Mouse (Mus musculus): ENCODE results near the gene Nrip3. TPM values are rescaled to one million over a fixed set of nuclear protein-coding genes. Genes with fewer than 3 reads are reported as not detected.

Gene Nrip3
- polyA plus RNA-seq, 1 experiment, result 2.0 TPM

DNA sequence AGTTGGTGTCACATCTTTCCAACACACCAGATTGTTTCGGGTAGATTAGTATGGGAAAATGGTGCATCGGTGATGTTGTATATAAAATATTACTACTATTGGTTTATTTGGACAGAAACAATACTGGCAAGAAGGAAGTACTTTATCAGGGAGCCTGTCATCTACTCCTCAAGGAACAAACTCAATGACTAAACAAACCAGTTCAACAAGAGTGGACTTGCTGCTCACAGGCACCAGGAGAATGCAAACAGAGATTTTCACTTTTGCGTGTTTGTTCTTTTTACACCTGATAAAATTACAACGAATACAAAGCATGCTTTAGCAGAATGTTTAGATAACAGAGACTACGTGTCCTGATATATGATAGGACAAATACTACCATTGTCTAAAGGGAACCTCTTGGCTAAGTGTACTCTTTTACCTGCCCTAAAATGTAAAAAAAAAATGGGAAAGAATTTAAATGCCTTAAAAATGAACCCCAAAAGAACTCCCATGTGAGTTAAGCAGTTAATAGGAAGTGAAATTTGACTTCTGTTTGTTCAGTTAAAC, 41.9 kb downstream of the Nrip3 start:
- TF ChIP-seq POLR2A (IDR thresholded peaks at IDR 0.05; ENCODE audit: borderline replicate concordance, control insufficient read depth, low read depth, low read length) (no peak), CTCF (IDR thresholded peaks at IDR 0.05; ENCODE audit: control insufficient read depth, insufficient read depth, low read length) (no peak)
- WGBS, result 82% methylated on average over 5 of the region's 5 CpGs
- H3K4me1 ChIP-seq (ENCODE audit: control insufficient read depth, insufficient read depth, low read length), result no peaks in the 10 kb centered on the region
- no peak overlapping the region for H3K4me3 ChIP-seq (replicated peaks; ENCODE audit: control insufficient read depth, low read depth, low read length)
- H3K27ac ChIP-seq (ENCODE audit: control insufficient read depth, insufficient read depth, low read depth, low read length, poor library complexity), result no peak overlapping the region

DNA sequence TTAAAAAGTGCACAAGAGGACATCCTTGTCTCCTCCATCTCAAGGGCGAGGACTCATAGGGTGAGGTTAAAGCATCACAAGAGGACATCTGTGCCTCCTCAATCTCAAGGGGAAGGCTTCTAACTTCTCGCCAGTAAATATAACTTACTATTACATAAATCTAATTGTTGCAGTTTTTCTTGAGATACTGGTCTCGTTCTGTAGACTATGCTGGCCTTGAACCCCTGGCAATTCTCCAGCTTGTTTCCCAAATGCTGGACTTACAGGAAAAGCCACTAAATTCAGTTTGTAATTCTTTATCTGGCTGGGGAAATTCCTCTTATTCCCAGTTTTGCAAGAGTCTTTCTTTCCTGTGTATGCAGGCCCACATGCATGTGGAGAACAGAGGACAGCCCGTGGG, 47.0 kb downstream of the Nrip3 start:
- WGBS, result 80% methylated on average over 4 of the region's 4 CpGs
- no peak overlapping the region for H3K4me3 ChIP-seq (replicated peaks; ENCODE audit: control insufficient read depth, low read depth, low read length)
- no peak overlapping the region for H3K27ac ChIP-seq (ENCODE audit: control insufficient read depth, insufficient read depth, low read depth, low read length, poor library complexity)
- TF ChIP-seq POLR2A (IDR thresholded peaks at IDR 0.05; ENCODE audit: borderline replicate concordance, control insufficient read depth, low read depth, low read length) (no peak), CTCF (IDR thresholded peaks at IDR 0.05; ENCODE audit: control insufficient read depth, insufficient read depth, low read length) (no peak)
- H3K4me1 ChIP-seq (ENCODE audit: control insufficient read depth, insufficient read depth, low read length), result no peaks in the 10 kb centered on the region

DNA sequence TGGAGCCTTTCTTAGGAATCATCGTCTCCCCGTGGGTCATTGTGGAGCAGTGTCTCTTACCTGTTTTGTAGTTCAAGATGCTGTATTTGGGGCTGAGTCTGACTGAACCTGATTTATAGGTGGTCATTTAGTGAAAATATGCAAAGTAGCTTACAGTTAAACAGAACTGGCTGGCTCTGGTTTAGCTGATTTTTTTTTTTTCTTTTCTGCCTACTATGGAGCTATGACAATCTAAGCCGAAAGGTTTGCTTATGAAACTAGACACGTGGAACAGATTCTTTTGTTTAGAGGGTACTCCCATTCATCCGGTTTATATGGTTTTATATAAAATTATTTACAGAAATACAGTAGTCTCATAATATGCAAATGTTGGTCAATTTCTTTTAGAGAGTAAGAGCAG, 50.2 kb downstream of the Nrip3 start, which contains the start of gene Ascl3:
TSS of gene Ascl3 (minus strand) at position 101 of the 400 bp plus-strand sequence.
- Histone ChIP-seq H3K4me3 (replicated peaks; ENCODE audit: control insufficient read depth, low read depth, low read length) (no peak within 1 kb of the TSS), H3K27ac (ENCODE audit: control insufficient read depth, insufficient read depth, low read depth, low read length, poor library complexity) (no peak within 1 kb of the TSS), H3K4me1 (ENCODE audit: control insufficient read depth, insufficient read depth, low read length) (no peaks in the 10 kb centered on the region)
- TF ChIP-seq POLR2A (IDR thresholded peaks at IDR 0.05; ENCODE audit: borderline replicate concordance, control insufficient read depth, low read depth, low read length) (no peak), CTCF (IDR thresholded peaks at IDR 0.05; ENCODE audit: control insufficient read depth, insufficient read depth, low read length) (no peak)
- 83% methylated on average over 5 of the region's 5 CpGs for WGBS

DNA sequence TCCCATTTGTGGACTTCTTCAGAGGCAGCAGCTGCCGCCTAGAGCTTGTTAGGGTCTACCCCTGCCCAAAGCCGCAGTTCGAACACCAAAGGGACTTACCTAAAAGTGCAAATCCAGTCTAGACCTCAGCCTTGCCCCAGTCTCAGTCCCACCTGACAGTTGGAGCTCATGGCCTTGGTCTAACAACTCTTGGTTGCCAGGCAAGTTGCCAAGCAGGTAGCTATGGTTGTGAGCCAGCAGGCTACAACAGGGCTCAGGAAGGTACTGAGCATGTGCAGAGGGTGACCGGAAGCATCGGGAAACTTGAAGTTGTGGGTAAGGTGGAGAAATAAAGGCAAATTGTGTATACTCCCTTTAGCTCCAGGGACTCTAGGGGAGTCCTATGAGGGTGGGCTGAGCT, 58.1 kb downstream of the Nrip3 start, which contains the start of gene BC051019:
TSS of gene BC051019 (minus strand) at position 154 of the 400 bp plus-strand sequence.
- 89% methylated on average over 5 of the region's 5 CpGs for WGBS
- no peak within 1 kb of the TSS for H3K27ac ChIP-seq (ENCODE audit: control insufficient read depth, insufficient read depth, low read depth, low read length, poor library complexity)
- no peak within 1 kb of the TSS for H3K4me3 ChIP-seq (replicated peaks; ENCODE audit: control insufficient read depth, low read depth, low read length)
- H3K4me1 ChIP-seq (ENCODE audit: control insufficient read depth, insufficient read depth, low read length), result no peaks in the 10 kb centered on the region
- no peak for TF ChIP-seq CTCF (IDR thresholded peaks at IDR 0.05; ENCODE audit: control insufficient read depth, insufficient read depth, low read length)
- no peak for TF ChIP-seq POLR2A (IDR thresholded peaks at IDR 0.05; ENCODE audit: borderline replicate concordance, control insufficient read depth, low read depth, low read length)

DNA sequence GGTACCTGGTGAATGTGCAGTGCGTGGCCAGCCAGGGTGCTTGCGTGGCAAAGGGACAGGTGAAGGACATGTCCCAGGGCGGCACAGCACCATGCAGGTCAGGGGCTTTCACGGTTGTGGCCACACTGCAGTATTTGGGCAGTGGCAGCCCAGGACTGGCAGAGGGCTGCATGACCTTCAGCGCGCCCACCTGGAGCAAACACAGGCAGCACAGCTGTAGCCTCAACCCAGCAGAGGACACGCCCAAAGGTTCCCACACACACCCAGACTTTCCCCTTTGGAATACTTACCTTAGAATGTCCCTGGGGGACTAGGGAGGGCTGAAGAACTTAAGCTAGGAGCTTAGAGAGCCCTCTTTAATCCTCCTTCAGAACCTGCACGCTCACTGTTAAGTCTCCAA, 58.7 kb downstream of the Nrip3 start:
- Histone ChIP-seq H3K4me1 (ENCODE audit: control insufficient read depth, insufficient read depth, low read length) (no peaks in the 10 kb centered on the region), H3K27ac (ENCODE audit: control insufficient read depth, insufficient read depth, low read depth, low read length, poor library complexity) (no peak overlapping the region), H3K4me3 (replicated peaks; ENCODE audit: control insufficient read depth, low read depth, low read length) (no peak overlapping the region)
- no peak for TF ChIP-seq POLR2A (IDR thresholded peaks at IDR 0.05; ENCODE audit: borderline replicate concordance, control insufficient read depth, low read depth, low read length)
- no peak for TF ChIP-seq CTCF (IDR thresholded peaks at IDR 0.05; ENCODE audit: control insufficient read depth, insufficient read depth, low read length)
- 92% methylated on average over 8 of the region's 8 CpGs for WGBS

DNA sequence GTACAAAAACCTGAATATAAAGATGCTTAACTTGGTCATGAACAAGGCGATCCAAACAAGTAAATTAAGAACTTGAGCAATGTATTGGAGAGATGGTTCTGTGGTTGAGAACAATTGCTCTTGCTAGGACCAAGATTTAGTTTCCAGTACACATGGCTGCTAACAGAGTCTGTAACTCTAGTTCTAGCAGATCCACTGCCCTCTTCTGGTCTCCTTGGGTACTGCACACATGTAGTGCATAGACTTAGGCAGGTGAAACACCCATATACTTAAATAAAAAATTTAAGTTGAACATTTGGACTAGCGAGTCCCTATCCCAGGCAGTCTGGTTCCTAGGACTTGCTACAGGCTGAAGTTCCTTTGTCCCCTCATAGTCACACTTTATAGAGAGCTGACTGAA, 59.2 kb downstream of the Nrip3 start:
- H3K4me3 ChIP-seq (replicated peaks; ENCODE audit: control insufficient read depth, low read depth, low read length), result no peak overlapping the region
- no peak overlapping the region for H3K27ac ChIP-seq (ENCODE audit: control insufficient read depth, insufficient read depth, low read depth, low read length, poor library complexity)
- TF ChIP-seq POLR2A (IDR thresholded peaks at IDR 0.05; ENCODE audit: borderline replicate concordance, control insufficient read depth, low read depth, low read length) (no peak), CTCF (IDR thresholded peaks at IDR 0.05; ENCODE audit: control insufficient read depth, insufficient read depth, low read length) (no peak)
- H3K4me1 ChIP-seq (ENCODE audit: control insufficient read depth, insufficient read depth, low read length), result no peaks in the 10 kb centered on the region
- WGBS, result 86% methylated on average over 2 of the region's 2 CpGs

DNA sequence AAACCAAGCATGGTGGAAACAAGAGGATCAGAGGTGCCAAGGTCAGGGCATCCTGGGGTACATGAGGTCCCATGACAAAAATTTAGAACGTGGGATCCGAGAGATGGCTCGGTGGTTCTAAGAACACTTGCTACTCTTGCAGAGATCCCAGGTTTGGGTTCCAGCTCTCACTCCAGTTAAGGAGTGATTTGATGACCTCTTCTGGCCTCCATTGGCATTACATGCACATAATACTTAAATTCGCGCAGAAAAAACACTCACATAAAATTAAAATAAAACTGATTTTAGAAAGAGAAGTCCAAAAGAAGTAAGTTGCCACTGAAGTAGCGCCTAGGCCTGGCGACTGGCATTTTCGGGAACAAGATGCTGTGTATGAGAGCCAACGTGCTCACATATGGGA, 62.5 kb downstream of the Nrip3 start:
- no peak overlapping the region for H3K4me3 ChIP-seq (replicated peaks; ENCODE audit: control insufficient read depth, low read depth, low read length)
- TF ChIP-seq CTCF (IDR thresholded peaks at IDR 0.05; ENCODE audit: control insufficient read depth, insufficient read depth, low read length), result no peak
- TF ChIP-seq POLR2A (IDR thresholded peaks at IDR 0.05; ENCODE audit: borderline replicate concordance, control insufficient read depth, low read depth, low read length), result no peak
- 53% methylated on average over 9 of the region's 9 CpGs for WGBS
- H3K4me1 ChIP-seq (ENCODE audit: control insufficient read depth, insufficient read depth, low read length), result no peaks in the 10 kb centered on the region
- no peak overlapping the region for H3K27ac ChIP-seq (ENCODE audit: control insufficient read depth, insufficient read depth, low read depth, low read length, poor library complexity)

DNA sequence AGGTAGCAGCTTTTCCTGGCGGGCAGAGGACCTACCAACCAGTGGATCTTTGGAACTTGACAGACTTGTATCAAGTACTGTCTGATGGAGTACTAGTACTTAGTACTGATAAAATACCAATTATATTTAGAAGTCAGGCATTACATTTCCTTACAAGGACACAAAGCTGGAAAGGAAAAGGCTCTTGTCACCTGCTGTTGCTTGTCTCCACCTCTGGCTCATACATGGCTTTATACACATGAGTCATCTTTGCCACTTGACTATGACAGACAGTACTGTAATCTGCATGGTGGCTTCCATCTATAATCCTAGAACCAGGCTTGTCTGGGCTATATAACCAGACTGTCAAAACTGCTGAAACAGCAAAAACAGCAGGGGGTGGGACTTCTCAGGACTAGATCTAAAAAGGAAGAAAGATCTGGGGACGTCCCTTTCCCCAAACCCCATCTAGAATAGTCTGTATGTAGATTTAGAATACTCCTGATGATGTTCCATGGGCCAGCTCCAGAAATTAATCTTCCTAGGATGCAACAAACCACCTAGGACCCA, 68.3 kb downstream of the Nrip3 start:
- no peaks in the 10 kb centered on the region for H3K4me1 ChIP-seq (ENCODE audit: control insufficient read depth, insufficient read depth, low read length)
- TF ChIP-seq CTCF (IDR thresholded peaks at IDR 0.05; ENCODE audit: control insufficient read depth, insufficient read depth, low read length) (no peak), POLR2A (IDR thresholded peaks at IDR 0.05; ENCODE audit: borderline replicate concordance, control insufficient read depth, low read depth, low read length) (no peak)
- no peak overlapping the region for H3K4me3 ChIP-seq (replicated peaks; ENCODE audit: control insufficient read depth, low read depth, low read length)
- WGBS, result 80% methylated on average over 2 of the region's 2 CpGs
- no peak overlapping the region for H3K27ac ChIP-seq (ENCODE audit: control insufficient read depth, insufficient read depth, low read depth, low read length, poor library complexity)
